Mouse (Mus musculus) hindbrain, embryonic 12.5 days (tissue): ENCODE measurements at regions not wholly inside any gene's neighbourhood (a gene's known extent, or its start where the extent isn't known, plus 50 kb on each side); places are given as distances from the start of the nearest gene placed in this dataset.

ENCODE experiments used
- ATAC-seq: fragments of 200-750 bp; cut with Nextera tagmentation; 2 replicates; pipeline ENCODE4 v1.8.0; 2017; ENCODE audit warnings: moderate TSS enrichment; ENCODE audit not compliant: low FRiP score
- H3K27ac ChIP-seq: fragments of 300-500 bp; sonication (generic); 2 replicates; pipeline ENCODE4 v1.5.1; 2016; ENCODE audit warnings: mild to moderate bottlenecking
- H3K27me3 ChIP-seq: fragments of 300-500 bp; sonication (generic); 2 replicates; pipeline ENCODE4 v1.6.1; 2016; ENCODE audit warnings: mild to moderate bottlenecking
- H3K36me3 ChIP-seq: fragments of 300-500 bp; sonication (generic); 2 replicates; pipeline ENCODE4 v1.6.1; 2016; ENCODE audit warnings: mild to moderate bottlenecking
- H3K4me1 ChIP-seq: fragments of 300-500 bp; sonication (generic); 2 replicates; pipeline ENCODE4 v1.6.1; 2016
- H3K4me2 ChIP-seq: fragments of 300-500 bp; sonication (generic); replicated peaks from 2 replicates; pipeline ENCODE4 v1.6.1; 2016; ENCODE audit warnings: mild to moderate bottlenecking
- H3K4me3 ChIP-seq: fragments of 300-500 bp; sonication (generic); 2 replicates; pipeline ENCODE4 v1.5.1; 2016; ENCODE audit warnings: mild to moderate bottlenecking
- H3K9ac ChIP-seq: fragments of 300-500 bp; sonication (generic); 2 replicates; pipeline ENCODE4 v1.6.1; 2016; ENCODE audit warnings: mild to moderate bottlenecking, moderate library complexity
- H3K9me3 ChIP-seq: fragments of 300-500 bp; sonication (generic); replicated peaks from 2 replicates; pipeline ENCODE4 v1.6.1; 2016; ENCODE audit warnings: mild to moderate bottlenecking
- WGBS: fragments of 180-500 bp; shearing (Covaris S2); methylation state at CpG from one replicate; pipeline ENCODE4 v1.1.7; 2016; 5-methylcytosine and 5-hydroxymethylcytosine counted together

GRCm38 (mm10) chr1:104424796-104425195 lies 343.5 kb upstream of the Cdh20 start:
- WGBS = 93% methylated on average over 1 of the region's 1 CpGs
- H3K4me2 ChIP-seq = no peak overlapping the region
- H3K27me3 ChIP-seq = no peaks in the 10 kb centered on the region
- H3K4me3 ChIP-seq = no peak overlapping the region
- H3K36me3 ChIP-seq = no peaks in the 10 kb centered on the region
- no peak overlapping the region for H3K9ac ChIP-seq
- ATAC-seq = no peak
- H3K4me1 ChIP-seq = no peaks in the 10 kb centered on the region
- no peak overlapping the region for H3K27ac ChIP-seq
- no peaks in the 10 kb centered on the region for H3K9me3 ChIP-seq

DNA sequence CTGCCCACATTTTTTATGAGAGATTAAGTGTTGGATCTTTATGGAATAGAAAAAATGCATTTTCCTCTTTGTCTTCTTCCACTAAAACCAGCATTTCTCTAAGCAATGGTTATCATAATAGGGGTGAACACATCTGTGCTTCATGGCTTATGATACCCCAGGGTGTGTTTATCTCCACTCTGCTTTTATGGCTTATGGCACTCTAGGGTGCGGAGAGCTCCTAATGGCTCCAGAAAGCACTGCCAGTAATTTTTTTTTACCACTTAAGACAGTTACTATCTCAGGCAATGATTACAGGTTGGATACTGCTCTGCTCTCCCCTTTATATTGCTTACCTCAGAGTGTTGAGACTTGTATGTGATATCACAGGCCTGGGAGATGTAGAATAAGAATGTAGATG lies 343.0 kb upstream of the Cdh20 start:
- H3K9ac ChIP-seq = no peak overlapping the region
- H3K4me3 ChIP-seq = no peak overlapping the region
- WGBS = 88% methylated on average over 1 of the region's 1 CpGs
- H3K36me3 ChIP-seq = no peaks in the 10 kb centered on the region
- H3K27ac ChIP-seq = no peak overlapping the region
- 0 out of 2 replicates have a peak, but pooled peaks have one; percentile 52 for ATAC-seq
- H3K4me2 ChIP-seq = no peak overlapping the region
- no peaks in the 10 kb centered on the region for H3K9me3 ChIP-seq
- no peaks in the 10 kb centered on the region for H3K4me1 ChIP-seq
- no peaks in the 10 kb centered on the region for H3K27me3 ChIP-seq

DNA sequence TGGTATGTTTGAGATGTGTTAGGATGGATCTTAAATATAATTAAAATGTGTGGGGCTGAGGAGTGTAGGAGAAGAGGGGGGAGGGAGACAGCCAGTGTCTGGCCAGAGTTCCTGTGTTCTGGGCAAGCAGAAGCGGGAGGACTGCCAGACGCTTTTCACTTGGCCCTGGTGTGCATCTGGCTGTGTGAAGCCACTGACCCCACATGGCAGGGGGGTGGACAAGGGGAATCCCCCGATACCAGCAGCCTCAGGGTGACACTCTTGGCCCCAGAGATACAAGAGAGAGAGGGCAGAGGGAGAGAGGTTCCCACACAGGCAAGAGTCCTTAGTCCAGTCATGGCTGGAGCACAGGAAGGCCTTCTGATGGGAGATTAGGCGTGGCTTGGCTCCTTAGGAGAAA lies 318.7 kb upstream of the Cdh20 start:
- whole genome bisulfite sequencing = 67% methylated on average over 4 of the region's 4 CpGs
- Histone ChIP-seq H3K36me3 (no peaks in the 10 kb centered on the region), H3K4me1 (no peaks in the 10 kb centered on the region), H3K27ac (no peak overlapping the region), H3K9me3 (no peaks in the 10 kb centered on the region), H3K27me3 (no peaks in the 10 kb centered on the region), H3K4me2 (no peak overlapping the region), H3K4me3 (no peak overlapping the region), H3K9ac (no peak overlapping the region)
- ATAC-seq = no peak

DNA sequence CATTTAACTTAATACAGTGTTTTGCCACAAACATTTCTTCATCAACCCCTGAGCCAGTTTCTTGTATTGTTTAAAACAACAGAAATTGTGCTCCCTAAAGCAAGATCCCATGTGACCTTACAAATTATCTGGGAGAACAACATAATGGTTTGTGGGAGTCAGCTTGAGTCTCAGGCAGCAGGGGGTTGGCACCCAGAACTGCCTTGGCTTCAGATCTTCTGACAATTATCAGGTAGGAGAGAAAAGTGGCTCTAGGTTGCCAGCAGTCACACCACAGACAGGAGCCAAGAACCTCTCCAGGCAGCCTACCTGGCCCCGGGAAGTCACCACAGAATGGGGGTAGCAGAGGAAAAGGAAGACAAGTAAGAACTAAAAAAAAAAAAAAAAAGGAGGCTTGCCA lies 299.8 kb upstream of the Cdh20 start:
- no peak overlapping the region for H3K9ac ChIP-seq
- H3K4me2 ChIP-seq = no peak overlapping the region
- no peak overlapping the region for H3K27ac ChIP-seq
- 82% methylated on average over 1 of the region's 1 CpGs for WGBS
- no peaks in the 10 kb centered on the region for H3K27me3 ChIP-seq
- H3K4me3 ChIP-seq = no peak overlapping the region
- H3K36me3 ChIP-seq = no peaks in the 10 kb centered on the region
- no peaks in the 10 kb centered on the region for H3K9me3 ChIP-seq
- H3K4me1 ChIP-seq = no peaks in the 10 kb centered on the region
- no peak for ATAC-seq

DNA sequence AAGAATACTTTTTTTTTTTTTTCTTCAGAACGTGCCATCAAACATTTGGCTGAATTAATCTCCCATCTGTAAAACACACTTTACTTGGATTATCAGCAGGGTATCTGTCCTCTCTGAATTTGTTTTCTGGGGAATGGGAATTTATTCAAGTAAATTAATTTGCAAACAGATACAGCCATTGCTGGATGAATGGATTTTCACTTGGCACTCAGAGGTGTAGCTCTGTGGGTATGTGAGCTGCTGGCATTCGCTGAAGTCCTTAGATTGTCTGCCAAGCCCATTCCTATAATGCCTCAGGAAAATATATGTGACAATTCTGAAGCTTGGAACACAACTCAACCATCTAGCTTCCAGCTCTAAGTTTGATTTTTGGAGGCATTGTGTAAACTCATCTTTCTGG lies 288.6 kb upstream of the Cdh20 start:
- Histone ChIP-seq H3K4me1 (no peaks in the 10 kb centered on the region), H3K9me3 (no peaks in the 10 kb centered on the region), H3K27ac (no peak overlapping the region), H3K36me3 (no peaks in the 10 kb centered on the region), H3K27me3 (no peaks in the 10 kb centered on the region), H3K4me2 (no peak overlapping the region), H3K9ac (no peak overlapping the region), H3K4me3 (no peak overlapping the region)
- WGBS = 66% methylated on average over 2 of the region's 2 CpGs
- no peak for ATAC-seq
